In genomic region chr3:127835594-127835993, GRCm38 (mm10) we compare ENCODE assay signal across 11 mouse cellular contexts. TPM values are rescaled to one million over a fixed set of nuclear protein-coding genes. Genes with fewer than 3 reads are reported as not detected.
DNase-seq lines count a peak whose midpoint lies in the region; ATAC-seq and TF ChIP-seq lines count a peak whose summit lies in the region.
"Had no signal": no experiment of that assay in that cellular context is flagged by ENCODE, and none has a peak within 500 bp of the region (broad histone marks: within the 10 kb centered on the region; RNA-seq: fewer than 3 reads in every experiment).

No protein-coding gene starts in this region.

- H3K9me3 ChIP-seq in embryonic facial prominence, embryonic 13.5 days, result no peaks in the 10 kb centered on the region
- H3K9me3 ChIP-seq in intestine, postnatal 0 days (ENCODE audit: control insufficient read depth), result no peaks in the 10 kb centered on the region
- H3K9me3 ChIP-seq in midbrain, embryonic 14.5 days (ENCODE audit: control insufficient read depth, low read length), result no peaks in the 10 kb centered on the region
- H3K9me3 ChIP-seq: limb, embryonic 15.5 days had no signal

- 0 out of 2 replicates have a peak, but pooled peaks cover 2% of the 10 kb centered on the region for H3K36me3 ChIP-seq in embryonic facial prominence, embryonic 13.5 days
- H3K36me3 ChIP-seq in intestine, postnatal 0 days (ENCODE audit: control insufficient read depth, insufficient read depth), result no peaks in the 10 kb centered on the region
- peaks cover 5% of the 10 kb centered on the region; the same call in 1 of the 2 replicates for H3K36me3 ChIP-seq in midbrain, embryonic 14.5 days (ENCODE audit: control insufficient read depth, insufficient read depth, low read length)
- H3K36me3 ChIP-seq: limb, embryonic 15.5 days had no signal

- peak overlapping the region; percentile 84 for H3K4me2 ChIP-seq in embryonic facial prominence, embryonic 13.5 days
- peak overlapping the region; percentile 76 for H3K4me2 ChIP-seq in intestine, postnatal 0 days (replicated peaks; ENCODE audit: low read depth)
- peak overlapping the region; percentile 63 for H3K4me2 ChIP-seq in midbrain, embryonic 14.5 days (ENCODE audit: low read length)

- H3K27ac ChIP-seq in embryonic facial prominence, embryonic 13.5 days, result no peak overlapping the region
- H3K27ac ChIP-seq in intestine, postnatal 0 days (ENCODE audit: low read depth, low read length), result peak overlapping the region; percentile 1; the same call in 1 of the 2 replicates
- H3K27ac ChIP-seq in midbrain, embryonic 14.5 days (replicated peaks; ENCODE audit: low read depth, low read length), result no peak overlapping the region
- H3K27ac ChIP-seq: gastrocnemius, adult 2 months; limb, embryonic 15.5 days had no signal

- peak overlapping the region; percentile 12; the same call in 1 of the 2 replicates for H3K9ac ChIP-seq in embryonic facial prominence, embryonic 13.5 days
- H3K9ac ChIP-seq in intestine, postnatal 0 days (ENCODE audit: low read depth, low read length), result 0 out of 2 replicates have a peak overlapping the region, but pooled peaks have one; percentile 17
- H3K9ac ChIP-seq in midbrain, embryonic 14.5 days (replicated peaks; ENCODE audit: low read length), result no peak overlapping the region
- H3K9ac ChIP-seq: limb, embryonic 15.5 days had no signal

- no peaks in the 10 kb centered on the region for H3K27me3 ChIP-seq in embryonic facial prominence, embryonic 13.5 days
- no peaks in the 10 kb centered on the region for H3K27me3 ChIP-seq in intestine, postnatal 0 days (replicated peaks; ENCODE audit: control insufficient read depth, insufficient read depth, low read length)
- no peaks in the 10 kb centered on the region for H3K27me3 ChIP-seq in midbrain, embryonic 14.5 days (ENCODE audit: control insufficient read depth, insufficient read depth, low read length)
- H3K27me3 ChIP-seq: limb, embryonic 15.5 days had no signal

- H3K4me1 ChIP-seq in embryonic facial prominence, embryonic 13.5 days, result peaks cover 23% of the 10 kb centered on the region
- H3K4me1 ChIP-seq in intestine, postnatal 0 days (replicated peaks; ENCODE audit: control insufficient read depth, insufficient read depth, low read length), result 0 out of 2 replicates have a peak, but pooled peaks cover 20% of the 10 kb centered on the region
- peaks cover 20% of the 10 kb centered on the region for H3K4me1 ChIP-seq in midbrain, embryonic 14.5 days (ENCODE audit: control insufficient read depth, insufficient read depth, low read length)

- 87% methylated on average over 6 of the region's 6 CpGs for WGBS in embryonic facial prominence, embryonic 13.5 days
- WGBS in intestine, postnatal 0 days, result 38% methylated on average over 6 of the region's 6 CpGs
- 87% methylated on average over 6 of the region's 6 CpGs for WGBS in midbrain, embryonic 14.5 days

- no peak for ATAC-seq in embryonic facial prominence, embryonic 13.5 days (ENCODE audit: insufficient number of reproducible peaks, insufficient read depth, low FRiP score, low TSS enrichment, low read depth)
- no peak for ATAC-seq in intestine, postnatal 0 days
- no peak for ATAC-seq in midbrain, embryonic 14.5 days (ENCODE audit: low FRiP score, low TSS enrichment)

- H3K4me3 ChIP-seq in embryonic facial prominence, embryonic 13.5 days, result peak overlapping the region; percentile 84; the same call in 1 of the 2 replicates
- peak overlapping the region; percentile 82 for H3K4me3 ChIP-seq in intestine, postnatal 0 days (ENCODE audit: low read depth, low read length)
- peak overlapping the region; percentile 82; the same call in 1 of the 2 replicates for H3K4me3 ChIP-seq in midbrain, embryonic 14.5 days (replicated peaks; ENCODE audit: low read depth, low read length)

- no peak for TF ChIP-seq CTCF in intestine, postnatal 0 days (IDR thresholded peaks at IDR 0.05; ENCODE audit: low read depth)

- peak; percentile 20 for DNase-seq in kidney, adult 9 months
- no peak for DNase-seq in kidney, adult 11 months
- no peak for DNase-seq in midbrain, embryonic 14.5 days
- no peak for DNase-seq in cerebellum, adult 11 months
- DNase-seq in right cerebral cortex, postnatal 10 days (ENCODE audit: low spot score in 2 of 2), result no peak
- DNase-seq in heart, adult 8-10 months (ENCODE audit: low spot score), result no peak
- DNase-seq: cerebellum, adult 9-10 months; gastrocnemius, adult 2 months had no signal

RNA-seq across cellular contexts. Expression of gene Ap1ar, which starts 1.7 kb away (rescaled TPM):
- polyA plus RNA-seq in embryonic facial prominence, embryonic 13.5 days (2015; fragmentation: Nextera tagmentation; extraction: Ambion mirVana), result 55.4 and 57.9 TPM in 2 replicates
- polyA plus RNA-seq in intestine, postnatal 0 days (2015; fragmentation: Nextera tagmentation; extraction: Ambion mirVana), result 99.6 and 108 TPM in 2 replicates
- polyA plus RNA-seq in midbrain, embryonic 14.5 days (2014; fragmentation: Nextera tagmentation; extraction: Ambion mirVana), result 83.4 and 89.2 TPM in 2 replicates
- 10 to 100 TPM; 19.0 to 22.9 (median 20.3) TPM for total RNA-seq in heart, adult 8-10 months (2022)

RNA-seq across cellular contexts. Expression of gene Tifa, which starts 46.0 kb away (rescaled TPM):
- polyA plus RNA-seq in embryonic facial prominence, embryonic 13.5 days (2015; fragmentation: Nextera tagmentation; extraction: Ambion mirVana), result 2.4 and 3.7 TPM in 2 replicates
- polyA plus RNA-seq in intestine, postnatal 0 days (2015; fragmentation: Nextera tagmentation; extraction: Ambion mirVana), result 63.0 and 71.8 TPM in 2 replicates
- polyA plus RNA-seq in midbrain, embryonic 14.5 days (2014; fragmentation: Nextera tagmentation; extraction: Ambion mirVana), result 2.7 and 4.7 TPM in 2 replicates
- total RNA-seq in heart, adult 8-10 months (2022), result 1 to 10 TPM; 1.6 to 2.4 (median 2.1) TPM

RNA-seq across cellular contexts. Expression of gene Alpk1, which starts 55.3 kb away (rescaled TPM):
- 2.3 and 3.0 TPM in 2 replicates for polyA plus RNA-seq in embryonic facial prominence, embryonic 13.5 days (2015; fragmentation: Nextera tagmentation; extraction: Ambion mirVana)
- 0.85 and 1.6 TPM in 2 replicates for polyA plus RNA-seq in intestine, postnatal 0 days (2015; fragmentation: Nextera tagmentation; extraction: Ambion mirVana)
- polyA plus RNA-seq in midbrain, embryonic 14.5 days (2014; fragmentation: Nextera tagmentation; extraction: Ambion mirVana), result 0.20 and 0.47 TPM in 2 replicates
- 1 to 10 TPM; 2.2 to 2.7 (median 2.4) TPM for total RNA-seq in heart, adult 8-10 months (2022)

Comparison
In these comparisons a context has a peak if more than half of its experiments do, and no peak if none do; other contexts are left out.
1. RNA of gene Tifa, which starts 46.0 kb away (polyA plus RNA-seq): 63.0 to 71.8 TPM in intestine, postnatal 0 days; 2.7 to 4.7 TPM in midbrain, embryonic 14.5 days and 2.4 to 3.7 TPM in embryonic facial prominence, embryonic 13.5 days; every median in the first group is over 10 times any median in the second.
2. Peak in every context shown above with its lines, with median percentiles within 50 percentile points of each other: H3K4me2 ChIP-seq and H3K4me3 ChIP-seq.